Mouse (Mus musculus): ENCODE measurements around the gene Aph1a.
"Not testable (repeated sequence)": the region's sequence is repeated elsewhere in the genome, so short reads cannot be mapped to it uniquely, and the experiment has no call there.

The Aph1a gene

DNA sequence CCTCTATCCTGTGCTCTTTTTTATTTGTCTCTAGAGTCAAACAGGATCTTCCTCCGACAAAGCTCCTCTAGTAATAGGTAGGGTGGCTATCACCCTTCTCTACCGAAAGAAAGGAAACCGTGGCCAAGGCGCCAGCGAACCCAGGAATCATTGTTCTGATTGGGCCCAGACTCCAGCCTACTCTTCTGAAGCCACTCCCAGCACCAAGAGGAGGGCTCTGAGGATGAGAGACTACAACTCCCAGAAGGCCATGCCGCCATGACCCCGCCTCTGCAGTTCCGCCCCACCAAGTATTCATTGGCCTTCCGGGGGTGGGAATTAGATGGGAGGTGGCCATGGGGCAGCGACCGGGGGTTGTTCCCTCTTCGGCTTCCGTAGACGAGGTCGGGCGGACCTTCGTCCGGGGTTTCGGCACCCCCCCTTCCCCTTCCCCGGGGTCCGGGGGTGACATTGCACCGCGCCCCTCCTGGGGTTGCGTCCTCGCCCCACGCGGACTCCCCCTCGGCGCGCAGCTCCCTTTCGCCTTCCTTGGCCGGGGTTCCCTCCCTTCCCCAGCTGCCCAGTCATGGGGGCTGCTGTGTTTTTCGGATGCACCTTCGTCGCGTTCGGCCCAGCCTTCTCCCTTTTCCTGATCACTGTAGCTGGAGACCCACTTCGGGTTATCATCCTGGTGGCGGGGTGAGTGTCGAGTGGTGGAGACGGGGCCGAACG is at the start of gene Aph1a:
Gene Aph1a, plus strand, starts transcription at position 364 of the 711 bp plus-strand sequence.
- DNase-seq (ENCODE audit: low spot score in 2 of 2): peak; percentile 88 to 96

GRCm38 (mm10) chr3:95850611-95851010 is 43.2 kb upstream of the Aph1a start:
- no peak for DNase-seq (ENCODE audit: low spot score in 2 of 2)

- no peak for DNase-seq (ENCODE audit: low spot score in 2 of 2)
Measured at GRCm38 (mm10) chr3:95851317-95851716, 42.5 kb upstream of the Aph1a start.

- peak; percentile 90 to 96 for DNase-seq (ENCODE audit: low spot score in 2 of 2)
Measured at GRCm38 (mm10) chr3:95855502-95856089, 38.2 kb upstream of the Aph1a start, which contains the start of gene Prpf3. Gene Prpf3, minus strand, starts transcription at chr3:95855885.

DNA sequence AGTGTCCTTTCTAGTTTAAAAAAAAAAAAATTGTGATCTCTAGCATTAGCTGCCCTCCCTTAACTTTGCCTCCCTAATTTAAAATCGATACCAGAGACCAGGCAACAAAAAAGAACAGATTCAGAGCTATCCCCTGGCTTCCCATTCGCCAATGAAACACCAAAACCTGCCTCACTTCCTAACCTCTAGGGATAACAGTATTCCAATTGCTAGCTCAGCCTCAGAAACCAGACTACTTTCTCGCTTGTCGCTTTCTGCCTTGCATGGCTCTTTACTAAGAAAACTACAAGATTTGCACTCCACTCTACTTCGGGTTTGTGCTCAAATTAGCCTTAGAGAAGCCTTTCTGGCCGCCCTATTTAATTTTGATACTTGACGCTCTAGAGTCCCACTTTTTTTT is 37.7 kb upstream of the Aph1a start:
- no peak for DNase-seq (ENCODE audit: low spot score in 2 of 2)

DNA sequence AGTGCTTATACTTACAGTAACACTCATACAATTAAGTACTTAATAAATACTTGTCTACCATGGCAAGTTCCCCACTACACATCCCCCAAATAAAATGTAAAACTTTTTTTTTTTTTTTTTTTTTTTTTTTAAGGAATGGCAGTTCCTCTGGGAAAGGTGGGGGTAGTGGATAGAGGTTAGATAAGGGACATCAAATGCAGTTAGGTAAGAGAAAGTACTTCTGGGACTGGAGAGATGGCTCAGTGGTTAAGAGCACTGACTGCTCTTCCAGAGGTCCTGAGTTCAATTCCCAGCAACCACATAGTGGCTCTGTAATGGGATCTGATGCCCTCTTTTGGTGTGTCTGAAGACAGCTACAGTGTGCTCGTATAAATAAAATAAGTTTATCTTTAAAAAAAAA is 36.7 kb upstream of the Aph1a start:
- not testable (repeated sequence) for DNase-seq (ENCODE audit: low spot score in 2 of 2)

DNA sequence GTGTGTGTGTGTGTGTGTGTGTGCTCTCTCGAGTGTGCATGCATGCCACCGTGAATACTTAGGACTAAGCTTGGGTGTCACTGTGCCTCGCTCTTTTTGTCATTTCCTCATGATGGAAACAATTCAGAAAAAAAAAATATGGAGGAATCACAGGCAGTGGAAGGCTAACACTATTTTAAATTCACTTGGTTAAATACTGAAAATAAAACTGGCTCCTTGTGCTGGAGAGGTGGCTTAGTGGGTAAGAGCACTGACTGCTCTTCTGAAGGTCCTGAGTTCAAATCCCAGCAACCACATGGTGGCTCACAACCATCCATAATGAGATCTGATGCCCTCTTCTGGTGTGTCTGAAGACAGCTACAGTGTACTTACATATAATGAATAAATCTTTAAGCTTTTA is 35.5 kb upstream of the Aph1a start:
- not testable (repeated sequence) for DNase-seq (ENCODE audit: low spot score in 2 of 2)

DNA sequence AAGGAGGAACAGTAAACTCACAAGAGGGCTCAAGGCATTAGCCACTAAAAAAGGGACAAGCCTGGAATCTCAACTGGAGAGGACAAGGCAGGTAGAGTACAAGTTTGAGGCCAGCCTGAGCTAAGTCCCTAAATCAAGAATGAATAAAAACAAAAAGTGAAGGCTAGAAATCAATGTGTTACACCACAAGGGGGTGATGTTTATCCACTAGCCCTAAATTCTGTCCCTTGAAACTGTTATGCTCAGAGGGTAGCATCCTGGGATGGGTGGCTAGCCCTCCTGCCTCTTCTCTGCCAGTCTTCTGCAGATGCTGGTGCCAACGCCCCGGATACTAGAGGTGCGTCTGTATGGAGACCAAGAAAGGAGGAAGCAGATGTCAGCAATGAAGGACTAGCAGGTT is 33.4 kb upstream of the Aph1a start:
- no peak for DNase-seq (ENCODE audit: low spot score in 2 of 2)

- peak; percentile 28 to 67 for DNase-seq (ENCODE audit: low spot score in 2 of 2)
Measured at GRCm38 (mm10) chr3:95861216-95861615, 32.6 kb upstream of the Aph1a start.

DNA sequence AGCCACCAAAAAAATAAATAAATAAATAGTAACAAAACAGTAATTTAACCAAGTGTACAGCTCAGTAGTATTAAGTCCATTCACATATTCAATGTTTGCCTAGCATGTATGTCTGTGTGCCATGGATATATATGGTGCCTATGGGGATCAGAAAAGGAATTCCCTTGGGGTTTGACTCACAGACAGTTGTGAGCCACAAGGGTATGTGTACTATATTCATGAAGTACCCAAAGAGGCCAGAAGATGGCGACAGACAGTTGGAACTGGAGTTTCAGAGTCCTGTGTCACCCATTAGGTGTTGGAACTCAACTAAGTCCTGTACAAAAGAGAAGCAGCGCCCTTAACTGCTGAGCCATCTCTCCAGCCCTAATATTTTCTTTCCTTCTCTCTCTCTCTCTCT is 32.0 kb upstream of the Aph1a start:
- peak; percentile 73 to 83 for DNase-seq (ENCODE audit: low spot score in 2 of 2)

DNA sequence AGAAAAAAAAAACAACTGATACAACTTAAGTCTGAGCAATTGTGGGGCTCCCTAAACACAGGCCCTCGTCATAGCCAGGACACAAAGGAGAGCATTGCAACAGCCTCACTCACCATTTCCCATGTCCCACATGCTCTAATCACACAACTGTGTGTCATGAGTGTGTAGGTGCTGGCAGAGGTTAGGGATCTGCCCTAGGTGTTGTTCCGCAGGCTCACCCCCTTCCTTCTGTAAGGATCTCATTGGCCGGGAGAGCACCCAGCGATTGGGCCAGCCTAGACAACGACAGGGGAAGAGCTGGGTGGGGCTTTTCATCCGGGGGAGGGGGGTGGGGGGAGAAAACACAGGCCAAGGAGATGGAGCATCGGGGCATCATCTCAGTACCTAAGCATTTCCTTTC is 30.2 kb upstream of the Aph1a start:
- DNase-seq (ENCODE audit: low spot score in 2 of 2): no peak

DNA sequence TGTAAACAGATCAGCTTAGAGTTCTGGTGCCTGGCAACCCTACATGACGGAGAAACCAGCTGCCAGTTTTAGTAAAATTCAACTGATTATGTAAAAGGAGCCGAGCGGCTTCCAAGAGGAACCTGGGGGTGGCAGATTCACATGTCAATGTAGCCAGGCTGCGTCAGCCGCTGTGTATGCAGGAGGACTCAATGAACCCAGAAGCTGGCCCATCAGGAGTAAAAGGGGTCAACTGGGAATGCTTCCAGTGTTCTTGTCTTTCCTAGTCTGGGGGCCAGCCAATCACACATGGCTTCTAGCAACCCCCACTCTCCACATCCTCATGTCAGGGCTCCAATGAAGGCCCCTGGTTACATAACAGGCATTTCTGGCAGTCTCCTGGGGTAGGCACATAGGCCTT is 28.7 kb upstream of the Aph1a start:
- no peak for DNase-seq (ENCODE audit: low spot score in 2 of 2)

DNA sequence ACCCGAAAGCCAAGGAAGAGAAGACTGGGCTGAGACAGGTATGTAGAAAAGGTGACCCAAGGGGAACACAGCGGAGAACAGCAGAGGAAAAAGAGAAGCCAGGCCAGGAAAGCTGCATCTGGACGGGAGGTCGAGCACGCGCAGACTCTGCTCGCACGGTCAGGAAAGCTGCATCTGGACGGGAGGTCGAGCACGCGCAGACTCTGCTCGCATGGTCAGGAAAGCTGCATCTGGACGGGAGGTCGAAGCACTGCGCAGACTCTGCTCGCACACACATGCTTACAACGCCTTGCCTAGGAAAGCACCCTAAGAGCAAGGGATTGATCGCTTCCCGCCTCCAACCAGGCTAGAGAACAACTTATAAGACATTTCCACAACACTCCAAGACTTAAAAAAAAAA is 28.2 kb upstream of the Aph1a start:
- no peak for DNase-seq (ENCODE audit: low spot score in 2 of 2)

- DNase-seq (ENCODE audit: low spot score in 2 of 2): no peak
Measured at GRCm38 (mm10) chr3:95866071-95866470, 27.7 kb upstream of the Aph1a start.

DNA sequence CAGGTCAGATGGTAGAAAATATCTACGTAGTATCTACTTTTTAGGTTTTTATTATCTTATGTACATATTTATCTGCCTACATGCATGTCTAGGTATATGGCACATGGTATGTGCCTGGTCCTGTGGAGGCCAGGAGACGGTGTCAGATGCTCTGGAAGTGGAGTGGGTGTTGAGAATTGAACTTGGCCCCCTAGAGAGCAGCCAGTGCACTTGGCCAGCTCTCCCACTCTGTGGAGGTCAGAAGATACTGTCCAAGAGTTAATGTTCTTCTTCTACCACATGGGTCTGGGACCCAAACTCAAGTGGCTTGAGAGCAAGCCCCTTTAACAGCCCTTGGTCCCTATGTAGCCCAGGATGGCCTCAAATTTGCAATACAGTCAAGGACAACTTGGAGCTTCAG is 26.4 kb upstream of the Aph1a start:
- no peak for DNase-seq (ENCODE audit: low spot score in 2 of 2)

DNA sequence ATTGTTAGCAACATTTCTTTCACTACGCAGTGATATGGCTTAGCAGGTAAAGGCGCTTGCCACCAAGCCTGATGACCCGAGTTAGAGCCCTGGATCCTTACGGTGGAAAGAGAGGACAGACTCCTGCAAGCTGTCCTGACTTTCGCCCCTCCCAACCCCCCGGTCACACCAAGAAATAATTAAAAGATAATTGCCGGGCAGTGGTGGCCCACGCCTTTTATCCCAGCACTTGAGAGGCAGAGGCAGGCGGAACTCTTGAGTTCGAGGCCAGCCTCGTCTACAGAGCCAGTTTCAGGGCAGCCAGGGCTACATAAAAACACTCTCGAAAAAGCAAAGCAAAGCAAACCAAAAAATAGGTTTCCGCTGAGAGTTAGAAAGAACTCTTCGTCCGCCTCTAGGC is 22.8 kb upstream of the Aph1a start:
- DNase-seq (ENCODE audit: low spot score in 2 of 2): no peak

DNA sequence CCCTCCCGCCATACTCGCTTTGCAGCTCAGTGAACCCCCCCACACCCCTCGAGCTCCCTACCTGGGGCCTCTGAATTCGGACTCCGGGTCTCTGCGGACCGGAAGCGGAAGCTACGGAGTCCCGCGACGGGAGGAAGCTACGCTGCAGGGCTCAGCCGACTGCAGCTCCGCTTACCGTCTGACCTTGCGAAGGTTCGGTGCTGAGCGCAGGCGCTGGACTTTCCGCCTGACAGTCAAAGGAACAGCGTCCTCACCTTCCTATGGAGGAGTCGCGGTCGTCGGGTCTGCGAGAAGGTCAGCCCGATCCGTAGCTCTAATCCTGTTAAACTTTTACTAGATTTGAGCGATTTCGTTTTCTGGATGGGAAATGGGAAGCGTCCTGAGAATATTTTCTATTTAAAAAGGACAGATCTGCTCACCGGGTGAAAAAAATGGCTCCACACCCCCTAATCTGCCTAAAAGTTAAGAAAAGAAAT is 22.3 kb upstream of the Aph1a start, which contains the start of gene Mrps21:
Gene Mrps21, minus strand, starts transcription at position 128 of the 476 bp plus-strand sequence.
- peak; percentile 79 to 86 for DNase-seq (ENCODE audit: low spot score in 2 of 2)

- no peak for DNase-seq (ENCODE audit: low spot score in 2 of 2)
Measured at GRCm38 (mm10) chr3:95872048-95872447, 21.7 kb upstream of the Aph1a start.

- DNase-seq (ENCODE audit: low spot score in 2 of 2): no peak
Measured at GRCm38 (mm10) chr3:95879063-95879462, 14.7 kb upstream of the Aph1a start.

DNA sequence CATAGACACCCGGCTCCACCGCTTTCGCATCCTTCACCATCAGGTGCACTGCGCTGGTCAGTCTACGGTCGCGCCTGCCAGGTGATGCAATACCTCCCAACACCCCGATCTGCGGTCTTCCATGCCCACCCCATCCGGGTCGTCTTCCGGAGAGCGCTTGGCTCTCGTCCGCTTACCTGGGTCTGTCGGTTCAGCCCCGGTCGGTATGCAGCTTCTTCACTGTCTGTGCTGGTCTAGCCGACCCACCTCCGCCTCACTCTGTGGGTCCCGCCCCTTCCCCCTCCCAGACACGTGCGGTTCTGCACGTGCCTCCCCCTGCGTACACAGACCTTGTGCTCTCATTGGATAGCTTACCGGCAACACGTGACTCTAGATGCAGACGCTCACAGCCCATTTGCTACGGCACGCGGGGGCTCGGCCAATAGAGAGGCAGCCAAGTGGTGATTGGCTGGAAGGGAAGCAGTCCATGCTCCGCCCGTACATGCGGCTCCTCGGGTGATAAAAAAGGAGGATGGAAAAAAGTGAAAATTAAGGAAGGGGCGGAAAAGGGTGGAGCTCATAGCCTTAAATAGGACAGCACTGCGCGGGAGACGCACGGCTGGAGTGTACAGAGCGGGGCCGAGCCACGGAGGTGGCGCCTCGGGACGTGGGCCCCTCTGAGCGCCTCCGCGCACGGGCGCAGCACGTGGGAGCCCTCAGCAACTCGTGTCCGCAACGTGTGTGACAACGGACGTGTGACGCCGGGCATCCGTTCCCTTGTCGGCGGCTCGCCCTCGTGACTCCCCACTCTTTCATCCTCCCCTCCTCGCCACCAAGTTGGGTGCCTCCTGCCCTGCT is 11.6 kb upstream of the Aph1a start, which contains the start of gene Ciart:
Gene Ciart, minus strand, starts transcription at position 273 of the 837 bp plus-strand sequence.
- peak; percentile 65 to 85 for DNase-seq (ENCODE audit: low spot score in 2 of 2)

DNA sequence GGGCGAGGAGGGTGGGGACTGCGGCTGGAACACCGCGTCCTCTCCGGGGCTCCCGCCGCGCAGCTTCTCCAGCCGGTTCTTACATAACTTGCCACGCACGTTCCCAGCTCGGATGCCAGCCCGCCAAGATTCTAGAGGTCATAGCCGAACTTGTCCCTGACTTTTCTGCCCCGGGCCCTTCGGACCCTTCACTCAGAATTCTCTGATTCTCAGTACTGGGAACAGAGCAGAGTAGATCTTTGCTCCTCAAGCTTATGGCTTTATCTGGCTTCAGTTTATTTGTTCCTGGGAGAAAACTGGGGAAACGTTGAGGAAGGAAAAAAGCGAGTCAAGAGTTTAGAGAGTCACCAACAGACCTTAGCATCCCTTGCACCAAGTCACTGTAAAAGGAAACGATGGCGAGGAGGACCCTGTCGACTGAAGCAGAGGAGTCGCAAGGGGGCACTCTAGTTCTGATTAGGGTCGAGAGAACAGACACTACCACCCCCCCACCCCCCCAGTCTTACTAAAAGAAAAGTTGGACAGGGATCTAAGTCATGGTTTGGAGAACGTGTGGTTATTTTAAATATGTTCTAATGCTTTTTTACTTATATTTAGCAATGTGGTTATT is 10.8 kb upstream of the Aph1a start:
- peak in 1 of 2 experiments; percentile 77 for DNase-seq (ENCODE audit: low spot score in 2 of 2)

DNA sequence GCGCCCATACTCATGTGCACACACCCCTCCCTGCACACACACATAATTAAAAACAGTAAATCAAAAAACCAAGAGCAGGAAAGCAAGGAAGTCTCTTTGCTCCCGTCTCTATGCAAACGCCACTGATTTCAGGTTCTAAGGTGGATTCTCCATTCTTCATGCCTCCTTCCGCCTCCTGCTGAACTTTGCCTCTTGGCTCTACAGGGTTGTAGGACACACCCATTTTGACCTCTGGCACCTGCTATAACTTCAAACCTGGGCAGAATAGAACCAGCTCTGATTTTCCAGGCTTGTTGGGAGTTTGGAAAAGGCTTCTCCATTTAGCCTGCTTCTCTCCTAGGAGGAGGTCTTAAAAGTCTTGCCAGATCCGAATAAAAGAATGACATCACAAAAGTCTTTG is 9.4 kb upstream of the Aph1a start:
- DNase-seq (ENCODE audit: low spot score in 2 of 2): no peak

Measured in spleen, postnatal 10 days (tissue).